Mouse (Mus musculus) thymus, postnatal 10 days (tissue): ENCODE data around the gene Trim47.
A peak's percentile ranks its signal among the peaks of the same experiment; 100 is the strongest.
"Not testable (repeated sequence)": the region's sequence is repeated elsewhere in the genome, so short reads cannot be mapped to it uniquely, and the experiment has no call there.

Experiments
- DNase-seq, 2 experiments: peaks; one replicate each; pipeline ENCODE4 v3.0.0; 2021; ENCODE audit warnings: low spot score in 2 of 2

Trim47 gene

GRCm38 (mm10) chr11:116138096-116138467 is 11.1 kb upstream of the Trim47 start:
- DNase-seq: no peak

GRCm38 (mm10) chr11:116134171-116134570 is 7.2 kb upstream of the Trim47 start:
- DNase-seq: no peak

- DNase-seq: no peak
These were observed 6.5 kb upstream of the Trim47 start for GRCm38 (mm10) chr11:116133497-116133896.

- DNase-seq: no peak
These were observed 5.6 kb upstream of the Trim47 start for GRCm38 (mm10) chr11:116132366-116133333.

GRCm38 (mm10) chr11:116131349-116132170 is 4.5 kb upstream of the Trim47 start:
- DNase-seq: no peak

GRCm38 (mm10) chr11:116130488-116131205 is 3.6 kb upstream of the Trim47 start, which contains the start of gene Trim65:
TSS of gene Trim65 (minus strand) at chr11:116131128.
- DNase-seq: peak; percentile 81 to 85

- peak in 1 of 2 experiments; percentile 34 for DNase-seq
These were observed 3.0 kb upstream of the Trim47 start for GRCm38 (mm10) chr11:116129993-116130487.

GRCm38 (mm10) chr11:116129091-116129790 is 2.2 kb upstream of the Trim47 start:
- no peak for DNase-seq

- no peak for DNase-seq
These were observed 976 bp upstream of the Trim47 start for GRCm38 (mm10) chr11:116127986-116128385.

GRCm38 (mm10) chr11:116126261-116126660 is 749 bp downstream of the Trim47 start:
- no peak for DNase-seq

GRCm38 (mm10) chr11:116121731-116122245 is 5.2 kb downstream of the Trim47 start:
- DNase-seq: not testable (repeated sequence)

GRCm38 (mm10) chr11:116117819-116118218 is 9.2 kb downstream of the Trim47 start:
- DNase-seq: no peak

GRCm38 (mm10) chr11:116117241-116117640 is 9.8 kb downstream of the Trim47 start:
- DNase-seq: no peak

GRCm38 (mm10) chr11:116111611-116112203 is 15.3 kb downstream of the Trim47 start:
- DNase-seq: no peak

GRCm38 (mm10) chr11:116111067-116111466 is 15.9 kb downstream of the Trim47 start:
- no peak for DNase-seq

GRCm38 (mm10) chr11:116110540-116110939 is 16.5 kb downstream of the Trim47 start:
- DNase-seq: no peak

- DNase-seq: no peak
These were observed 16.9 kb downstream of the Trim47 start for GRCm38 (mm10) chr11:116110131-116110530.

- DNase-seq: no peak
These were observed 17.4 kb downstream of the Trim47 start for GRCm38 (mm10) chr11:116109441-116110081.

GRCm38 (mm10) chr11:116108464-116109137 is 18.4 kb downstream of the Trim47 start:
- DNase-seq: no peak
